Mouse (Mus musculus) lung, postnatal 0 days (tissue): ENCODE measurements around the gene Acoxl.

Source experiments
- CTCF ChIP-seq: IDR thresholded peaks from 2 replicates; pipeline ENCODE4 v1.5.1; 2016; ENCODE audit warnings: antibody characterized with exemption, mild to moderate bottlenecking
- EP300 ChIP-seq: IDR thresholded peaks from 2 replicates; pipeline ENCODE4 v1.6.1; 2016; ENCODE audit warnings: antibody characterized with exemption, mild to moderate bottlenecking, control low read depth

DNA sequence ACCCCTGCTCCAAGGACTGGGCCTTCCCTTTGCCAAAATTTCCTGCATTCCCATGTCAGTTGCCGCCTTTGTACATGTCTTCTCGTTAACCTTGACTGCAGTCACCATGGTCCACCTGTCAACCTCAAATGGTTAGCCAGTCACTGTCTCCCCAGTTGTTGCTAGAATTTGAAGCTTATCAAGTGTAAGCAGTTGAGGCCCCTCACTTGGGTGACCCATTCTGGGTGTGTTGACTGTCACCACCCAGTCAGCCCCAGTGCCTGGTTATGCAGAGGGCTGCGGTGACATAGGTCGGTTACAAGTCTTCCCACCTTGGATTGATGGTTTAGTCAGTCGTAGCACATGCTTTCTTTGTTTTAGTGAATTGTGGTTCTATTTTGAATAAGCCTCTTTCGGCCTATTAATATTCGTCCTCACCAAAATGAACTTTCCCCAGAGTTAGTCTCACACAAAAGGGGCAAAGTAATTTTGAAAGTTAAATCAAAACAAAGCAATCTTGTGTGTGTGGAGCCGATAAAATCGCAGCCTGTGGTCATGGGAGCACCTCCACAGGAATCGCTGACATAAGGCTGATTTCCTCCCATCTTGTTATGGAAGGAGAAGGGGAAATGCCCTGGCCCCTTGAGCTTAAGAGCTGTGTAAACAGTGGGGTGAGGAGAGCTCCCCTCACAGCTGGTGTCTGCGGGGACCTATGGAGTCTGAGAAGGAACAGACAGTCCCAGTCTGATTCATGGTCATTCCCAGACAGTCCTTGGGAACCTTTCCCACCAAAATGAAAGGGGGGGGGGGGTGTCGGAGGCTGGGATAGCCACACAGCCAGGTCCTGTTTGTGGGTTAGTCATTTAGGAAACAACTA, 318.1 kb downstream of the Acoxl start:
- no peak for TF ChIP-seq CTCF
- peak; percentile 51 for TF ChIP-seq EP300
